Mouse (Mus musculus) cerebellum, adult 11 months (tissue): ENCODE results near the gene Git1.
"Not testable (repeated sequence)": the region's sequence is repeated elsewhere in the genome, so short reads cannot be mapped to it uniquely, and the experiment has no call there.

ENCODE experiments used
- DNase-seq: peaks from one replicate; pipeline ENCODE4 v3.0.0; 2022

The Git1 gene

GRCm38 (mm10) chr11:77520601-77521529 lies 27.5 kb downstream of the Git1 start:
- no peak for DNase-seq

GRCm38 (mm10) chr11:77525804-77526486 lies 32.6 kb downstream of the Git1 start:
- no peak for DNase-seq

- not testable (repeated sequence) for DNase-seq
These were observed 35.1 kb downstream of the Git1 start for GRCm38 (mm10) chr11:77528420-77528819.

GRCm38 (mm10) chr11:77529644-77530043 lies 36.3 kb downstream of the Git1 start:
- DNase-seq, result no peak

- no peak for DNase-seq
These were observed 37.5 kb downstream of the Git1 start for GRCm38 (mm10) chr11:77530862-77531261.

GRCm38 (mm10) chr11:77532202-77532846 lies 39.0 kb downstream of the Git1 start:
- no peak for DNase-seq

GRCm38 (mm10) chr11:77545261-77545660 lies 51.9 kb downstream of the Git1 start:
- no peak for DNase-seq
